21 mouse cellular contexts compared by ENCODE assay signal in genomic region chr8:61569211-61569610, GRCm38 (mm10).
DNase-seq lines count a peak whose midpoint lies in the region; ATAC-seq and TF ChIP-seq lines count a peak whose summit lies in the region.
"Had no signal": no experiment of that assay in that cellular context is flagged by ENCODE, and none has a peak within 500 bp of the region (broad histone marks: within the 10 kb centered on the region; RNA-seq: fewer than 3 reads in every experiment).

No protein-coding gene starts in this region.

- peak overlapping the region; percentile 84 for H3K27ac ChIP-seq in gastrocnemius, adult 2 months
- H3K27ac ChIP-seq in heart, postnatal 0 days (ENCODE audit: low read depth): peak overlapping the region; percentile 53
- no peak overlapping the region for H3K27ac ChIP-seq in heart, embryonic 12.5 days (ENCODE audit: poor library complexity, severe bottlenecking)
- H3K27ac ChIP-seq in liver, adult 2 months (replicated peaks; ENCODE audit: insufficient read depth, low read depth, low read length): peak overlapping the region; percentile 84
- H3K27ac ChIP-seq in embryonic facial prominence, embryonic 15.5 days (replicated peaks): peak overlapping the region; percentile 81; the same call in 1 of the 2 replicates
- H3K27ac ChIP-seq: forebrain, embryonic 10.5 days; hindbrain, embryonic 12.5 days had no signal

- no peak overlapping the region for H3K4me2 ChIP-seq in heart, postnatal 0 days (ENCODE audit: low read depth, low read length)
- no peak overlapping the region for H3K4me2 ChIP-seq in heart, embryonic 12.5 days
- H3K4me2 ChIP-seq in embryonic facial prominence, embryonic 15.5 days (replicated peaks): no peak overlapping the region
- H3K4me2 ChIP-seq: embryonic facial prominence, embryonic 13.5 days; hindbrain, embryonic 12.5 days had no signal

- H3K36me3 ChIP-seq in heart, postnatal 0 days (replicated peaks; ENCODE audit: control insufficient read depth, insufficient read depth, low read length): peaks cover 7% of the 10 kb centered on the region; the same call in 1 of the 2 replicates
- no peaks in the 10 kb centered on the region for H3K36me3 ChIP-seq in heart, embryonic 12.5 days
- peaks cover 2% of the 10 kb centered on the region; the same call in 1 of the 2 replicates for H3K36me3 ChIP-seq in liver, adult 2 months (ENCODE audit: control insufficient read depth, insufficient read depth, low read length)
- H3K36me3 ChIP-seq in embryonic facial prominence, embryonic 15.5 days: no peaks in the 10 kb centered on the region
- H3K36me3 ChIP-seq: hindbrain, embryonic 12.5 days had no signal

- H3K27me3 ChIP-seq in heart, postnatal 0 days (ENCODE audit: control insufficient read depth, insufficient read depth, low read length): no peaks in the 10 kb centered on the region
- H3K27me3 ChIP-seq in heart, embryonic 12.5 days (replicated peaks): no peaks in the 10 kb centered on the region
- no peaks in the 10 kb centered on the region for H3K27me3 ChIP-seq in liver, adult 2 months (ENCODE audit: control insufficient read depth, insufficient read depth, low read length)
- no peaks in the 10 kb centered on the region for H3K27me3 ChIP-seq in embryonic facial prominence, embryonic 15.5 days
- H3K27me3 ChIP-seq: embryonic facial prominence, embryonic 13.5 days; hindbrain, embryonic 12.5 days had no signal

- no peaks in the 10 kb centered on the region for H3K9me3 ChIP-seq in heart, postnatal 0 days (replicated peaks; ENCODE audit: control insufficient read depth, low read length)
- no peaks in the 10 kb centered on the region for H3K9me3 ChIP-seq in heart, embryonic 12.5 days (replicated peaks)
- no peaks in the 10 kb centered on the region for H3K9me3 ChIP-seq in embryonic facial prominence, embryonic 15.5 days (replicated peaks)
- H3K9me3 ChIP-seq: embryonic facial prominence, embryonic 13.5 days; forebrain, embryonic 10.5 days; hindbrain, embryonic 12.5 days had no signal

- ATAC-seq in heart, postnatal 0 days (ENCODE audit: insufficient read depth, low read depth): no peak
- no peak for ATAC-seq in heart, embryonic 12.5 days (ENCODE audit: insufficient number of reproducible peaks, low FRiP score)
- no peak for ATAC-seq in embryonic facial prominence, embryonic 15.5 days (ENCODE audit: insufficient number of reproducible peaks, low FRiP score, low TSS enrichment, low read depth)
- ATAC-seq: forebrain, embryonic 14.5 days; hindbrain, embryonic 16.5 days; inflammation-experienced regulatory T-cells, adult 6 months had no signal

- TF ChIP-seq POLR2A in liver, adult 2 months (IDR thresholded peaks at IDR 0.05; ENCODE audit: extremely low read depth, insufficient read depth, low read length): no peak

- no peak overlapping the region for H3K9ac ChIP-seq in heart, postnatal 0 days (replicated peaks; ENCODE audit: low read depth, low read length)
- H3K9ac ChIP-seq in heart, embryonic 12.5 days: no peak overlapping the region
- no peak overlapping the region for H3K9ac ChIP-seq in liver, adult 2 months (ENCODE audit: low read depth, low read length)
- no peak overlapping the region for H3K9ac ChIP-seq in embryonic facial prominence, embryonic 15.5 days
- H3K9ac ChIP-seq: embryonic facial prominence, embryonic 13.5 days; hindbrain, embryonic 12.5 days had no signal

- DNase-seq in gastrocnemius, adult 2 months: no peak
- no peak for DNase-seq in gastrocnemius, adult 18-20 months (ENCODE audit: low spot score)
- DNase-seq in heart, postnatal 0 days (ENCODE audit: low spot score): no peak
- peak; percentile 84 for DNase-seq in liver, adult 2 months (ENCODE audit: extremely low read depth, low read depth, low spot score)
- no peak for DNase-seq in liver
- DNase-seq in layer of hippocampus, postnatal 36 days: no peak
- DNase-seq: adrenal gland, postnatal 10 days; cerebellum, adult 11-12 months; cerebellum, adult 9-10 months; cerebellum, postnatal 25 days; gastrocnemius, postnatal 10 days; heart, postnatal 4 days had no signal

- TF ChIP-seq CTCF in gastrocnemius, adult 2 months (IDR thresholded peaks at IDR 0.05): no peak
- no peak for TF ChIP-seq CTCF in heart, postnatal 0 days (IDR thresholded peaks at IDR 0.05; ENCODE audit: low read depth)
- TF ChIP-seq CTCF in liver, adult 2 months (IDR thresholded peaks at IDR 0.05; ENCODE audit: low read depth, low read length): no peak

- peaks cover 14% of the 10 kb centered on the region; the same call in 1 of the 2 replicates for H3K79me2 ChIP-seq in liver, adult 2 months (ENCODE audit: control insufficient read depth, insufficient read depth, low read length)

- H3K4me3 ChIP-seq in gastrocnemius, adult 2 months: no peak overlapping the region
- H3K4me3 ChIP-seq in heart, postnatal 0 days (ENCODE audit: low read depth, low read length): no peak overlapping the region
- no peak overlapping the region for H3K4me3 ChIP-seq in heart, embryonic 12.5 days
- H3K4me3 ChIP-seq in liver, adult 2 months (ENCODE audit: insufficient read depth, low read depth, low read length): no peak overlapping the region
- H3K4me3 ChIP-seq in embryonic facial prominence, embryonic 15.5 days (replicated peaks): no peak overlapping the region
- H3K4me3 ChIP-seq: embryonic facial prominence, embryonic 13.5 days; erythroblast, embryonic 14.5 days; forebrain, embryonic 10.5 days; hindbrain, embryonic 12.5 days had no signal

- intact Hi-C loops in gastrocnemius, adult 2 months (cut with DNase I): no loop called here

- no peak for TF ChIP-seq EP300 in heart, postnatal 0 days (IDR thresholded peaks at IDR 0.05; ENCODE audit: low read depth)

- peaks cover 30% of the 10 kb centered on the region for H3K4me1 ChIP-seq in heart, postnatal 0 days (ENCODE audit: control insufficient read depth, insufficient read depth)
- peaks cover 51% of the 10 kb centered on the region for H3K4me1 ChIP-seq in heart, embryonic 12.5 days (replicated peaks)
- H3K4me1 ChIP-seq in liver, adult 2 months (ENCODE audit: control insufficient read depth, insufficient read depth, low read length): peaks cover 31% of the 10 kb centered on the region
- H3K4me1 ChIP-seq in embryonic facial prominence, embryonic 15.5 days: peaks cover 22% of the 10 kb centered on the region
- H3K4me1 ChIP-seq: hindbrain, embryonic 12.5 days had no signal
